Mouse (Mus musculus): ENCODE data around the gene Errfi1. TPM values are rescaled to one million over a fixed set of nuclear protein-coding genes. Genes with fewer than 3 reads are reported as not detected.

Gene Errfi1
- polyA plus RNA-seq, 1 experiment = 230 TPM

GRCm38 (mm10) chr4:150860526-150860925 lies 6.8 kb downstream of the Errfi1 start:
- DNase-seq = peak; percentile 35
- H3K4me1 ChIP-seq (ENCODE audit: control insufficient read depth, insufficient read depth, low read length) = peaks cover 14% of the 10 kb centered on the region
- 28% methylated on average over 4 of the region's 4 CpGs for WGBS
- no peak overlapping the region for H3K4me3 ChIP-seq (ENCODE audit: insufficient read depth, low read depth, low read length)
- TF ChIP-seq POLR2A (IDR thresholded peaks at IDR 0.05; ENCODE audit: low read depth, low read length) (no peak), CTCF (conservative IDR thresholded peaks at IDR 0.05; ENCODE audit: insufficient read depth, insufficient read length, low read depth, low read length) (no peak)
- peaks cover 25% of the 10 kb centered on the region for H3K36me3 ChIP-seq (ENCODE audit: control insufficient read depth, insufficient read depth, low read length)
- H3K27ac ChIP-seq (ENCODE audit: insufficient read depth, low read depth, low read length) = peak overlapping the region; percentile 39
- H3K27me3 ChIP-seq (replicated peaks; ENCODE audit: control insufficient read depth, insufficient read depth, low read length) = no peaks in the 10 kb centered on the region

GRCm38 (mm10) chr4:150861161-150861560 lies 7.4 kb downstream of the Errfi1 start:
- 52% methylated on average over 2 of the region's 2 CpGs for WGBS
- TF ChIP-seq POLR2A (IDR thresholded peaks at IDR 0.05; ENCODE audit: low read depth, low read length) = no peak
- no peak for TF ChIP-seq CTCF (conservative IDR thresholded peaks at IDR 0.05; ENCODE audit: insufficient read depth, insufficient read length, low read depth, low read length)
- Histone ChIP-seq H3K4me1 (ENCODE audit: control insufficient read depth, insufficient read depth, low read length) (peaks cover 17% of the 10 kb centered on the region), H3K27me3 (replicated peaks; ENCODE audit: control insufficient read depth, insufficient read depth, low read length) (no peaks in the 10 kb centered on the region), H3K4me3 (ENCODE audit: insufficient read depth, low read depth, low read length) (0 out of 2 replicates have a peak overlapping the region, but pooled peaks have one; percentile 18), H3K36me3 (ENCODE audit: control insufficient read depth, insufficient read depth, low read length) (peaks cover 29% of the 10 kb centered on the region), H3K27ac (ENCODE audit: insufficient read depth, low read depth, low read length) (peak overlapping the region; percentile 8; the same call in 1 of the 2 replicates)
- DNase-seq = no peak

DNA sequence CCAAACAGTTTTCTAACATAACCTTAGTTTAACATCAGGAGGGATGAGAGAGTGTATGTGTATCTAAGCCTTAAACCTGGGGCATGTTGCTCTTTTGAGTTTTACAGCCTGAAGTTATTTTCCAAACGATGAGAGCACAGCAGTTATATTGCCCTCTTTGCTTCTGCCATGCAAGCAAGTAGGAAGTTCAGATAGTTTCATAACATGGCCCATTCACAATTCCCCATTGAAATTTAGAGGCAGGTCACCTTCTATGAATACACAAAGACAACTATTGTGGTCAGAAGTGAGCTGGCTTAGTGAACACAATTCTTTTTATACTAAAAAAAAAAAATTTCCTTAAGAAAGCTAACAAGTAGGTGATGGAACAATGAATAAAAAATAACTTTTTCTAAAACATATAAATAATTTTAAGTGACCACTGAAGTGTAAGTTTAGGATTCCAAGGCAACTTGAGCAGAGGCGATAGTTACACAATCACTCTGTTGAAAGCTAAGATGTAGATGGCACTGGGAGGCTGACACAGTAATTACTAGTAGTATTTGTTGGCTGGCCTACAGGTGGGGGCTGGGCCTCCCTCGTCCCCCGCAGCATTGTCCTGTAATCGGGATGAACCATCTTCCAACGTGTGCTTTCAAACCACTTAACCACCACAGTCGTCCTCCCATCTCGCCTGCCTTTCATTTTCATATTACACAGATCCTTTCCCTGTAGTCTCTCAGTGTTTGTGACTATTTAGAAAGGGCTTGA lies 9.1 kb downstream of the Errfi1 start:
- Histone ChIP-seq H3K27ac (ENCODE audit: insufficient read depth, low read depth, low read length) (peak overlapping the region; percentile 58; the same call in 1 of the 2 replicates), H3K27me3 (replicated peaks; ENCODE audit: control insufficient read depth, insufficient read depth, low read length) (no peaks in the 10 kb centered on the region), H3K4me1 (ENCODE audit: control insufficient read depth, insufficient read depth, low read length) (peaks cover 17% of the 10 kb centered on the region), H3K4me3 (ENCODE audit: insufficient read depth, low read depth, low read length) (no peak overlapping the region; the same call in 1 of the 2 replicates), H3K36me3 (ENCODE audit: control insufficient read depth, insufficient read depth, low read length) (peaks cover 30% of the 10 kb centered on the region)
- 35% methylated on average over 8 of the region's 8 CpGs for WGBS
- TF ChIP-seq POLR2A (IDR thresholded peaks at IDR 0.05; ENCODE audit: low read depth, low read length) = peak; percentile 29
- TF ChIP-seq CTCF (conservative IDR thresholded peaks at IDR 0.05; ENCODE audit: insufficient read depth, insufficient read length, low read depth, low read length) = 0 out of 2 replicates have a peak, but pooled peaks have one; percentile 12
- peak; percentile 27 for DNase-seq

DNA sequence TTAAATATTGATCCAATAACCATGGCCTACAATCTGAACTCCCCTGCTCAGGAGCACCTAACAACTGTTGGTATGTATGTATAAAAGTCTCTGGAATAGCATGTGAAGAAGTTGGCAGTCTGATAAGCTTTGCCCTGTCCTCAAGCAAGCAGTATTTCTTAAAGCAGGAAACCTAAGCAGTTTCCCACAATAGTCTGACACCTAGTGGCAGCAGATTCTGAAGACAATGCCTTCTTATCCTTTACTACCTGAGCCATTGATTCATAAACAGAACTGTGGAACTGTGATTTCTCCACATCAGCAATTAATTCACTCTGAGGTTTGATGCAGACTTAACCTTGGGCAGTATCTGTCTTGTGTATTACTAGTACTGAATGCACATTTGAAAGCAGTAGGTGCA lies 11.7 kb downstream of the Errfi1 start:
- peak; percentile 43 for DNase-seq
- H3K36me3 ChIP-seq (ENCODE audit: control insufficient read depth, insufficient read depth, low read length) = peaks cover 31% of the 10 kb centered on the region
- H3K27me3 ChIP-seq (replicated peaks; ENCODE audit: control insufficient read depth, insufficient read depth, low read length) = no peaks in the 10 kb centered on the region
- H3K4me3 ChIP-seq (ENCODE audit: insufficient read depth, low read depth, low read length) = no peak overlapping the region
- TF ChIP-seq POLR2A (IDR thresholded peaks at IDR 0.05; ENCODE audit: low read depth, low read length) (no peak), CTCF (conservative IDR thresholded peaks at IDR 0.05; ENCODE audit: insufficient read depth, insufficient read length, low read depth, low read length) (0 out of 2 replicates have a peak, but pooled peaks have one; percentile 12)
- H3K27ac ChIP-seq (ENCODE audit: insufficient read depth, low read depth, low read length) = no peak overlapping the region
- H3K4me1 ChIP-seq (ENCODE audit: control insufficient read depth, insufficient read depth, low read length) = peaks cover 23% of the 10 kb centered on the region

- no peak overlapping the region for H3K4me3 ChIP-seq (ENCODE audit: insufficient read depth, low read depth, low read length)
- H3K36me3 ChIP-seq (ENCODE audit: control insufficient read depth, insufficient read depth, low read length) = peaks cover 28% of the 10 kb centered on the region
- WGBS = 69% methylated on average over 11 of the region's 11 CpGs
- H3K27me3 ChIP-seq (replicated peaks; ENCODE audit: control insufficient read depth, insufficient read depth, low read length) = no peaks in the 10 kb centered on the region
- peak; percentile 36 for DNase-seq
- peaks cover 25% of the 10 kb centered on the region for H3K4me1 ChIP-seq (ENCODE audit: control insufficient read depth, insufficient read depth, low read length)
- no peak overlapping the region for H3K27ac ChIP-seq (ENCODE audit: insufficient read depth, low read depth, low read length)
- TF ChIP-seq CTCF (conservative IDR thresholded peaks at IDR 0.05; ENCODE audit: insufficient read depth, insufficient read length, low read depth, low read length) = peak; percentile 1; the same call in 1 of the 2 replicates
- TF ChIP-seq POLR2A (IDR thresholded peaks at IDR 0.05; ENCODE audit: low read depth, low read length) = no peak
These were observed 12.3 kb downstream of the Errfi1 start for GRCm38 (mm10) chr4:150866069-150866468.

GRCm38 (mm10) chr4:150866494-150866893 lies 12.8 kb downstream of the Errfi1 start:
- H3K4me3 ChIP-seq (ENCODE audit: insufficient read depth, low read depth, low read length) = no peak overlapping the region
- 84% methylated on average over 12 of the region's 12 CpGs for WGBS
- no peaks in the 10 kb centered on the region for H3K27me3 ChIP-seq (replicated peaks; ENCODE audit: control insufficient read depth, insufficient read depth, low read length)
- H3K36me3 ChIP-seq (ENCODE audit: control insufficient read depth, insufficient read depth, low read length) = peaks cover 28% of the 10 kb centered on the region
- peaks cover 24% of the 10 kb centered on the region for H3K4me1 ChIP-seq (ENCODE audit: control insufficient read depth, insufficient read depth, low read length)
- TF ChIP-seq POLR2A (IDR thresholded peaks at IDR 0.05; ENCODE audit: low read depth, low read length) (no peak), CTCF (conservative IDR thresholded peaks at IDR 0.05; ENCODE audit: insufficient read depth, insufficient read length, low read depth, low read length) (0 out of 2 replicates have a peak, but pooled peaks have one; percentile 0)
- peak; percentile 33 for DNase-seq
- H3K27ac ChIP-seq (ENCODE audit: insufficient read depth, low read depth, low read length) = no peak overlapping the region

DNA sequence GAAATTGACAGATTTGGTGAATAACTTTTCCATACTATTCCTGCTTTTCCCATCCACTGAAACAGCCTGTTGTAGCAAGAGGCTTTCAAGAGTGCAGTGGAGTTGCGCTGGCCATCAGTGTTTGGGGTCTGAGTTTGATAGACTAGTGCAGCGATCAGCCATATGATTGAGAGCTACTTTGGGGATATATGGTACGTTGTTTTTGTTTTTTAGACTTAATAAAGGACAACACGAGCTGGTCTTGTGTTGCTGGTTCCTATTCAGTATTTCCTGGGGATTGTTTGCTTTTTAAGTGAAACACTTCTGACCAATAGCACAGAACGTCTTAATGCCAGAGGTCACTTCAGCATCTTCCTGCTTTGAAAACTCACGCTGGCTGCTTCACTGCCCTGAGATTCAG lies 14.4 kb downstream of the Errfi1 start:
- Histone ChIP-seq H3K4me1 (ENCODE audit: control insufficient read depth, insufficient read depth, low read length) (peaks cover 24% of the 10 kb centered on the region), H3K27me3 (replicated peaks; ENCODE audit: control insufficient read depth, insufficient read depth, low read length) (no peaks in the 10 kb centered on the region), H3K36me3 (ENCODE audit: control insufficient read depth, insufficient read depth, low read length) (peaks cover 26% of the 10 kb centered on the region), H3K27ac (ENCODE audit: insufficient read depth, low read depth, low read length) (no peak overlapping the region), H3K4me3 (ENCODE audit: insufficient read depth, low read depth, low read length) (no peak overlapping the region)
- TF ChIP-seq CTCF (conservative IDR thresholded peaks at IDR 0.05; ENCODE audit: insufficient read depth, insufficient read length, low read depth, low read length) (no peak), POLR2A (IDR thresholded peaks at IDR 0.05; ENCODE audit: low read depth, low read length) (no peak)
- 63% methylated on average over 6 of the region's 6 CpGs for WGBS
- peak; percentile 13 for DNase-seq

Data from kidney, adult 2 months (tissue).